Mouse (Mus musculus): Measurements from ENCODE around the gene St6galnac3. TPM values are rescaled to one million over a fixed set of nuclear protein-coding genes. Genes with fewer than 3 reads are reported as not detected.

The St6galnac3 gene
- polyA plus RNA-seq, 1 experiment from 2014 or later, result 4.5 TPM

- TF ChIP-seq EP300 (optimal IDR thresholded peaks at IDR 0.05) (no peak), CTCF (IDR thresholded peaks at IDR 0.05; ENCODE audit: low read depth) (no peak)
- peak; percentile 24 for DNase-seq (ENCODE audit: low spot score)
These were observed 61.0 kb downstream of the St6galnac3 start for GRCm38 (mm10) chr3:153663841-153664427.

GRCm38 (mm10) chr3:153662796-153663195 lies 62.2 kb downstream of the St6galnac3 start:
- no peak overlapping the region for H3K4me3 ChIP-seq (ENCODE audit: low read depth, low read length)
- H3K27me3 ChIP-seq (ENCODE audit: control insufficient read depth, insufficient read depth, low read length), result no peaks in the 10 kb centered on the region
- H3K27ac ChIP-seq (replicated peaks), result no peak overlapping the region
- no peak overlapping the region for H3K9ac ChIP-seq (ENCODE audit: low read length)
- H3K4me2 ChIP-seq (replicated peaks; ENCODE audit: low read depth), result no peak overlapping the region
- H3K4me1 ChIP-seq (replicated peaks; ENCODE audit: control insufficient read depth, insufficient read depth), result no peaks in the 10 kb centered on the region; the same call in 1 of the 2 replicates
- TF ChIP-seq EP300 (optimal IDR thresholded peaks at IDR 0.05), result no peak
- TF ChIP-seq CTCF (IDR thresholded peaks at IDR 0.05; ENCODE audit: low read depth), result no peak
- no peaks in the 10 kb centered on the region for H3K36me3 ChIP-seq (ENCODE audit: control insufficient read depth, insufficient read depth, low read length)
- no peaks in the 10 kb centered on the region for H3K9me3 ChIP-seq (ENCODE audit: control insufficient read depth, low read length)
- ATAC-seq (ENCODE audit: low FRiP score, low TSS enrichment) (no peak), DNase-seq (ENCODE audit: low spot score) (no peak)
- WGBS, result 91% methylated on average over 9 of the region's 9 CpGs

More at GRCm38 (mm10) chr3:153663841-153664427, 61.0 kb downstream of the St6galnac3 start:
- no peak for ATAC-seq (ENCODE audit: low FRiP score, low TSS enrichment)
- no peak overlapping the region for H3K9ac ChIP-seq (ENCODE audit: low read length)
- no peaks in the 10 kb centered on the region; the same call in 1 of the 2 replicates for H3K4me1 ChIP-seq (replicated peaks; ENCODE audit: control insufficient read depth, insufficient read depth)
- no peak overlapping the region for H3K4me3 ChIP-seq (ENCODE audit: low read depth, low read length)
- H3K9me3 ChIP-seq (ENCODE audit: control insufficient read depth, low read length), result no peaks in the 10 kb centered on the region
- no peak overlapping the region for H3K27ac ChIP-seq (replicated peaks)
- H3K36me3 ChIP-seq (ENCODE audit: control insufficient read depth, insufficient read depth, low read length), result no peaks in the 10 kb centered on the region
- no peak overlapping the region for H3K4me2 ChIP-seq (replicated peaks; ENCODE audit: low read depth)
- H3K27me3 ChIP-seq (ENCODE audit: control insufficient read depth, insufficient read depth, low read length), result no peaks in the 10 kb centered on the region
- WGBS, result 52% methylated on average over 10 of the region's 10 CpGs

GRCm38 (mm10) chr3:153661927-153662326 lies 63.0 kb downstream of the St6galnac3 start:
- no peak overlapping the region for H3K4me2 ChIP-seq (replicated peaks; ENCODE audit: low read depth)
- H3K9me3 ChIP-seq (ENCODE audit: control insufficient read depth, low read length), result no peaks in the 10 kb centered on the region
- TF ChIP-seq EP300 (optimal IDR thresholded peaks at IDR 0.05) (no peak), CTCF (IDR thresholded peaks at IDR 0.05; ENCODE audit: low read depth) (no peak)
- H3K27me3 ChIP-seq (ENCODE audit: control insufficient read depth, insufficient read depth, low read length), result no peaks in the 10 kb centered on the region
- 57% methylated on average over 7 of the region's 7 CpGs for WGBS
- H3K4me3 ChIP-seq (ENCODE audit: low read depth, low read length), result no peak overlapping the region
- no peak overlapping the region for H3K27ac ChIP-seq (replicated peaks)
- peak; percentile 40 for DNase-seq (ENCODE audit: low spot score)
- H3K4me1 ChIP-seq (replicated peaks; ENCODE audit: control insufficient read depth, insufficient read depth), result no peaks in the 10 kb centered on the region; the same call in 1 of the 2 replicates
- H3K36me3 ChIP-seq (ENCODE audit: control insufficient read depth, insufficient read depth, low read length), result no peaks in the 10 kb centered on the region
- H3K9ac ChIP-seq (ENCODE audit: low read length), result no peak overlapping the region
- no peak for ATAC-seq (ENCODE audit: low FRiP score, low TSS enrichment)

GRCm38 (mm10) chr3:153659575-153660168 lies 65.3 kb downstream of the St6galnac3 start:
- H3K36me3 ChIP-seq (ENCODE audit: control insufficient read depth, insufficient read depth, low read length), result no peaks in the 10 kb centered on the region
- H3K4me1 ChIP-seq (replicated peaks; ENCODE audit: control insufficient read depth, insufficient read depth), result no peaks in the 10 kb centered on the region; the same call in 1 of the 2 replicates
- no peak overlapping the region for H3K9ac ChIP-seq (ENCODE audit: low read length)
- no peak overlapping the region for H3K4me2 ChIP-seq (replicated peaks; ENCODE audit: low read depth)
- DNase-seq (ENCODE audit: low spot score) (no peak), ATAC-seq (ENCODE audit: low FRiP score, low TSS enrichment) (no peak)
- H3K9me3 ChIP-seq (ENCODE audit: control insufficient read depth, low read length), result no peaks in the 10 kb centered on the region
- 71% methylated on average over 15 of the region's 15 CpGs for WGBS
- H3K4me3 ChIP-seq (ENCODE audit: low read depth, low read length), result no peak overlapping the region
- H3K27me3 ChIP-seq (ENCODE audit: control insufficient read depth, insufficient read depth, low read length), result no peaks in the 10 kb centered on the region
- H3K27ac ChIP-seq (replicated peaks), result no peak overlapping the region
- TF ChIP-seq EP300 (optimal IDR thresholded peaks at IDR 0.05) (no peak), CTCF (IDR thresholded peaks at IDR 0.05; ENCODE audit: low read depth) (no peak)

GRCm38 (mm10) chr3:153658051-153658777 lies 66.8 kb downstream of the St6galnac3 start:
- no peak overlapping the region for H3K4me2 ChIP-seq (replicated peaks; ENCODE audit: low read depth)
- no peaks in the 10 kb centered on the region for H3K4me1 ChIP-seq (replicated peaks; ENCODE audit: control insufficient read depth, insufficient read depth)
- no peak overlapping the region for H3K27ac ChIP-seq (replicated peaks)
- WGBS, result 66% methylated on average over 22 of the region's 22 CpGs
- peak; percentile 92 for TF ChIP-seq CTCF (IDR thresholded peaks at IDR 0.05; ENCODE audit: low read depth)
- TF ChIP-seq EP300 (optimal IDR thresholded peaks at IDR 0.05), result no peak
- H3K4me3 ChIP-seq (ENCODE audit: low read depth, low read length), result no peak overlapping the region
- no peaks in the 10 kb centered on the region for H3K9me3 ChIP-seq (ENCODE audit: control insufficient read depth, low read length)
- H3K27me3 ChIP-seq (ENCODE audit: control insufficient read depth, insufficient read depth, low read length), result no peaks in the 10 kb centered on the region
- no peaks in the 10 kb centered on the region for H3K36me3 ChIP-seq (ENCODE audit: control insufficient read depth, insufficient read depth, low read length)
- DNase-seq (ENCODE audit: low spot score) (peak; percentile 71), ATAC-seq (ENCODE audit: low FRiP score, low TSS enrichment) (peak; percentile 65)
- no peak overlapping the region for H3K9ac ChIP-seq (ENCODE audit: low read length)
